ENCODE assay signal across 7 mouse cellular contexts in genomic region chr17:73096484-73096883, GRCm38 (mm10). TPM values are rescaled to one million over a fixed set of nuclear protein-coding genes. Genes with fewer than 3 reads are reported as not detected.
DNase-seq lines count a peak whose midpoint lies in the region; ATAC-seq and TF ChIP-seq lines count a peak whose summit lies in the region.

No protein-coding gene starts in this region.

- no peak overlapping the region for H3K4me3 ChIP-seq in kidney, postnatal 0 days (replicated peaks; ENCODE audit: low read depth, low read length)
- no peak overlapping the region for H3K4me3 ChIP-seq in kidney, embryonic 16.5 days (ENCODE audit: low read length)
- H3K4me3 ChIP-seq in G1E (ENCODE audit: low read depth, low read length), result no peak overlapping the region
- no peak overlapping the region for H3K4me3 ChIP-seq in bone marrow, adult 2 months (replicated peaks; ENCODE audit: control insufficient read depth, low read depth, low read length)

- DNase-seq in kidney, postnatal 0 days (ENCODE audit: low spot score), result no peak
- DNase-seq in G1E (ENCODE audit: low spot score), result peak; percentile 14
- DNase-seq in heart, postnatal 4 days, result peak; percentile 35
- peak; percentile 76 for DNase-seq in lung, postnatal 36 days
- DNase-seq in testis, postnatal 14 days (ENCODE audit: low spot score), result peak; percentile 55

- TF ChIP-seq POLR2A in bone marrow, adult 2 months (IDR thresholded peaks at IDR 0.05; ENCODE audit: borderline replicate concordance, control insufficient read depth, low read depth, low read length), result no peak

- TF ChIP-seq CTCF in kidney, postnatal 0 days (IDR thresholded peaks at IDR 0.05; ENCODE audit: low read depth), result peak; percentile 67
- TF ChIP-seq CTCF in G1E (IDR thresholded peaks at IDR 0.05; ENCODE audit: low read depth, low read length), result peak; percentile 65
- TF ChIP-seq CTCF in bone marrow, adult 2 months (IDR thresholded peaks at IDR 0.05; ENCODE audit: control insufficient read depth, insufficient read depth, low read length), result peak; percentile 76

- no peaks in the 10 kb centered on the region for H3K36me3 ChIP-seq in kidney, postnatal 0 days (ENCODE audit: insufficient read depth, low read length)
- no peaks in the 10 kb centered on the region for H3K36me3 ChIP-seq in kidney, embryonic 16.5 days (ENCODE audit: insufficient read depth, low read length)
- H3K36me3 ChIP-seq in G1E (replicated peaks), result no peaks in the 10 kb centered on the region

- 0 out of 2 replicates have a peak, but pooled peaks cover 3% of the 10 kb centered on the region for H3K4me1 ChIP-seq in kidney, postnatal 0 days (replicated peaks; ENCODE audit: insufficient read depth, low read length)
- H3K4me1 ChIP-seq in kidney, embryonic 16.5 days (ENCODE audit: insufficient read depth, low read length), result no peaks in the 10 kb centered on the region
- peaks cover 32% of the 10 kb centered on the region for H3K4me1 ChIP-seq in G1E (ENCODE audit: insufficient read depth, low read depth, low read length)
- H3K4me1 ChIP-seq in bone marrow, adult 2 months (ENCODE audit: control insufficient read depth, insufficient read depth, low read length), result peaks cover 1% of the 10 kb centered on the region; the same call in 1 of the 2 replicates

- H3K27ac ChIP-seq in kidney, postnatal 0 days, result no peak overlapping the region
- no peak overlapping the region for H3K27ac ChIP-seq in kidney, embryonic 16.5 days (ENCODE audit: low read length)
- no peak overlapping the region for H3K27ac ChIP-seq in bone marrow, adult 2 months (ENCODE audit: control insufficient read depth, insufficient read depth, low read depth, low read length, poor library complexity)

- no peaks in the 10 kb centered on the region for H3K9me3 ChIP-seq in kidney, postnatal 0 days (replicated peaks; ENCODE audit: low read length)
- H3K9me3 ChIP-seq in kidney, embryonic 16.5 days (ENCODE audit: low read length), result no peaks in the 10 kb centered on the region
- H3K9me3 ChIP-seq in G1E (replicated peaks), result peaks cover 9% of the 10 kb centered on the region

- no peak for ATAC-seq in kidney, postnatal 0 days (replicated peaks; ENCODE audit: low FRiP score, low read depth)
- ATAC-seq in kidney, embryonic 16.5 days (ENCODE audit: low FRiP score, low TSS enrichment), result no peak
- no peak; the same call in 1 of the 2 replicates for ATAC-seq in G1E (ENCODE audit: extremely low read depth, insufficient number of reproducible peaks, low FRiP score, poor library complexity, severe bottlenecking)

- WGBS in kidney, postnatal 0 days, result 37% methylated on average over 5 of the region's 5 CpGs
- 48% methylated on average over 5 of the region's 5 CpGs for WGBS in kidney, embryonic 16.5 days
- WGBS in bone marrow, adult 2 months, result 32% methylated on average over 5 of the region's 5 CpGs

- H3K4me2 ChIP-seq in kidney, postnatal 0 days (ENCODE audit: low read length), result no peak overlapping the region
- no peak overlapping the region for H3K4me2 ChIP-seq in kidney, embryonic 16.5 days (replicated peaks; ENCODE audit: low read depth, low read length)

- H3K27me3 ChIP-seq in kidney, postnatal 0 days (ENCODE audit: insufficient read depth, low read length), result no peaks in the 10 kb centered on the region
- H3K27me3 ChIP-seq in kidney, embryonic 16.5 days (ENCODE audit: insufficient read depth, low read length), result no peaks in the 10 kb centered on the region
- peaks cover 11% of the 10 kb centered on the region; the same call in 1 of the 2 replicates for H3K27me3 ChIP-seq in G1E (ENCODE audit: insufficient read depth, low read length)

- H3K9ac ChIP-seq in kidney, postnatal 0 days (ENCODE audit: low read depth, low read length), result no peak overlapping the region
- H3K9ac ChIP-seq in kidney, embryonic 16.5 days (replicated peaks; ENCODE audit: low read length), result no peak overlapping the region

RNA-seq across cellular contexts. Expression of gene Lclat1, which starts 11.3 kb away (rescaled TPM):
- polyA plus RNA-seq in kidney, postnatal 0 days (2015; fragmentation: Nextera tagmentation; extraction: Ambion mirVana), result 12.5 and 14.5 TPM in 2 replicates
- 16.9 and 20.0 TPM in 2 replicates for polyA plus RNA-seq in kidney, embryonic 16.5 days (2015; fragmentation: Nextera tagmentation; extraction: Ambion mirVana)
- 25.1 and 48.8 TPM in 2 replicates for total RNA-seq in G1E (2014; fragmentation: Nextera tagmentation)
- 10.0 and 11.8 TPM in 2 replicates for total RNA-seq in G1E (2017)
- polyA plus RNA-seq in G1E (2012), result 1.4 and 5.6 TPM in 2 replicates
- 2.0 and 3.1 TPM in 2 replicates for polyA plus RNA-seq in bone marrow, adult 2 months (2011; ENCODE audit: insufficient read depth, insufficient read length, low replicate concordance, missing spikeins)
- total RNA-seq in heart, postnatal 4 days (2021), result 100 to 1,000 TPM; 160 to 168 TPM
